ENCODE assay signal across 19 mouse cellular contexts in genomic region chr6:91016600-91017230, GRCm38 (mm10). TPM values are rescaled to one million over a fixed set of nuclear protein-coding genes. Genes with fewer than 3 reads are reported as not detected.
DNase-seq lines count a peak whose midpoint lies in the region; ATAC-seq lines count a peak whose summit lies in the region.
"Had no signal": no experiment of that assay in that cellular context is flagged by ENCODE, and none has a peak within 500 bp of the region (broad histone marks: within the 10 kb centered on the region; RNA-seq: fewer than 3 reads in every experiment).

No protein-coding gene starts in this region.

- peak; percentile 24; the same call in 1 of the 2 replicates for ATAC-seq in cerebellum, adult (ENCODE audit: insufficient number of reproducible peaks, low FRiP score, low TSS enrichment)
- no peak for ATAC-seq in megakaryocyte progenitor cell, adult 5-6 weeks (replicated peaks; ENCODE audit: poor library complexity)
- ATAC-seq: forebrain, embryonic 14.5 days; intestine, embryonic 16.5 days had no signal

- H3K36me3 ChIP-seq in heart, embryonic 10.5 days = 0 out of 2 replicates have a peak, but pooled peaks cover 11% of the 10 kb centered on the region

- H3K4me1 ChIP-seq in heart, embryonic 10.5 days = peaks cover 28% of the 10 kb centered on the region

- H3K4me3 ChIP-seq in heart, embryonic 10.5 days = no peak overlapping the region
- H3K4me3 ChIP-seq: embryonic facial prominence, embryonic 10.5 days; heart, adult 2 months; heart, embryonic 12.5 days; hindbrain, embryonic 15.5 days had no signal

- H3K27ac ChIP-seq in heart, embryonic 10.5 days = 0 out of 2 replicates have a peak overlapping the region, but pooled peaks have one; percentile 5
- H3K27ac ChIP-seq: embryonic facial prominence, embryonic 10.5 days; heart, adult 2 months; hindbrain, embryonic 15.5 days had no signal

- intact Hi-C loops in heart, postnatal 10 days (cut with DNase I) = no loop called here

- H3K9me3 ChIP-seq in heart, embryonic 10.5 days = no peaks in the 10 kb centered on the region
- H3K9me3 ChIP-seq: embryonic facial prominence, embryonic 10.5 days; heart, embryonic 12.5 days; hindbrain, embryonic 15.5 days had no signal

- 81% methylated on average over 7 of the region's 7 CpGs for WGBS in heart, embryonic 10.5 days

- DNase-seq in cerebellum, adult 8-10 months = no peak
- DNase-seq in heart, embryonic 10.5 days (ENCODE audit: low spot score) = no peak
- no peak for DNase-seq in heart, postnatal 10 days
- DNase-seq in 3T3-L1 (ENCODE audit: low read depth, low spot score) = peak; percentile 30
- DNase-seq in cerebellum, postnatal 14 days = peak; percentile 51 to 59
- DNase-seq in layer of hippocampus, adult 8-10 months (ENCODE audit: low spot score in 2 of 2) = no peak
- DNase-seq: adrenal gland, postnatal 25 days; gastrocnemius, postnatal 14 days; heart, adult 2 months; heart, postnatal 36 days; kidney, adult 2 months had no signal

- H3K27me3 ChIP-seq in heart, embryonic 10.5 days (ENCODE audit: insufficient read depth, poor library complexity, severe bottlenecking) = peaks cover 26% of the 10 kb centered on the region
- H3K27me3 ChIP-seq: CH12.LX; heart, embryonic 12.5 days; hindbrain, embryonic 15.5 days had no signal

RNA-seq across cellular contexts. Expression of gene Iqsec1, which starts 28.2 kb away (rescaled TPM):
- 12.1 and 14.8 TPM in 2 replicates for polyA plus RNA-seq in heart, embryonic 10.5 days (2016; fragmentation: Nextera tagmentation; extraction: Ambion mirVana)
- 100 to 1,000 TPM; 127 to 142 TPM for total RNA-seq in heart, postnatal 10 days (2021)
- 100 to 1,000 TPM; 262 to 273 (median 267) TPM for total RNA-seq in layer of hippocampus, adult 8-10 months (2022)
- total RNA-seq in megakaryocyte progenitor cell, adult 5-6 weeks (2015) = 25.9 and 32.5 TPM in 2 replicates
- 3.5 and 8.7 TPM in 2 replicates for total RNA-seq in megakaryocyte progenitor cell, adult 5-6 weeks (2017)

Comparison
In these comparisons a context has a peak if more than half of its experiments do, and no peak if none do; other contexts are left out.
1. DNase-seq: peak in 3T3-L1 (single experiment) and cerebellum, postnatal 14 days (2 of 2); none in cerebellum, adult 8-10 months (single experiment), heart, embryonic 10.5 days (single experiment), heart, postnatal 10 days (0 of 2) and layer of hippocampus, adult 8-10 months (0 of 2).